Mouse (Mus musculus): ENCODE data around the gene Tigd2. TPM values are rescaled to one million over a fixed set of nuclear protein-coding genes. Genes with fewer than 3 reads are reported as not detected.

Gene Tigd2
- polyA plus RNA-seq (2015; fragmentation: Nextera tagmentation; extraction: Ambion mirVana): 3.5 and 4.3 TPM in 2 replicates

- ATAC-seq (ENCODE audit: low read depth) (peak; percentile 94), DNase-seq (peak; percentile 68)
- under 1% methylated on average over 62 of the region's 62 CpGs for WGBS (ENCODE audit: insufficient replicate concordance)
- H3K9ac ChIP-seq: peak within 1 kb of the TSS; percentile 85
- H3K9me3 ChIP-seq (replicated peaks): no peaks in the 10 kb centered on the region
- H3K4me3 ChIP-seq (replicated peaks): peak within 1 kb of the TSS; percentile 79
- H3K4me1 ChIP-seq (replicated peaks): peaks cover 7% of the 10 kb centered on the region; the same call in 1 of the 2 replicates
- H3K27ac ChIP-seq: peak within 1 kb of the TSS; percentile 68
- H3K36me3 ChIP-seq: no peaks in the 10 kb centered on the region
- H3K27me3 ChIP-seq: no peaks in the 10 kb centered on the region
- peak within 1 kb of the TSS; percentile 80 for H3K4me2 ChIP-seq
Measured at GRCm38 (mm10) chr6:59208685-59209298, at the start of gene Tigd2. Tigd2 (plus strand) TSS chr6:59208870.

- Histone ChIP-seq H3K4me2 (no peak overlapping the region), H3K27me3 (no peaks in the 10 kb centered on the region), H3K9me3 (replicated peaks) (no peaks in the 10 kb centered on the region), H3K4me3 (replicated peaks) (no peak overlapping the region), H3K27ac (no peak overlapping the region), H3K9ac (no peak overlapping the region), H3K36me3 (no peaks in the 10 kb centered on the region), H3K4me1 (replicated peaks) (no peaks in the 10 kb centered on the region)
- DNase-seq: no peak
- WGBS (ENCODE audit: insufficient replicate concordance): 66% methylated on average over 4 of the region's 4 CpGs
- no peak for ATAC-seq (ENCODE audit: low read depth)
Measured at GRCm38 (mm10) chr6:59161801-59162478, 46.7 kb upstream of the Tigd2 start.

- no peaks in the 10 kb centered on the region for H3K36me3 ChIP-seq
- no peaks in the 10 kb centered on the region for H3K27me3 ChIP-seq
- H3K4me2 ChIP-seq: no peak overlapping the region
- no peak for DNase-seq
- no peak for ATAC-seq (ENCODE audit: low read depth)
- no peak overlapping the region for H3K27ac ChIP-seq
- 62% methylated on average over 2 of the region's 2 CpGs for WGBS (ENCODE audit: insufficient replicate concordance)
- no peak overlapping the region for H3K4me3 ChIP-seq (replicated peaks)
- H3K4me1 ChIP-seq (replicated peaks): no peaks in the 10 kb centered on the region
- H3K9ac ChIP-seq: no peak overlapping the region
- H3K9me3 ChIP-seq (replicated peaks): no peaks in the 10 kb centered on the region
Measured at GRCm38 (mm10) chr6:59162887-59163286, 45.8 kb upstream of the Tigd2 start.

GRCm38 (mm10) chr6:59163407-59163806, 45.3 kb upstream of the Tigd2 start:
- no peak overlapping the region for H3K9ac ChIP-seq
- no peaks in the 10 kb centered on the region for H3K9me3 ChIP-seq (replicated peaks)
- no peaks in the 10 kb centered on the region for H3K4me1 ChIP-seq (replicated peaks)
- no peak overlapping the region for H3K27ac ChIP-seq
- no peaks in the 10 kb centered on the region for H3K36me3 ChIP-seq
- H3K27me3 ChIP-seq: no peaks in the 10 kb centered on the region
- no peak for DNase-seq
- H3K4me3 ChIP-seq (replicated peaks): no peak overlapping the region
- no peak for ATAC-seq (ENCODE audit: low read depth)
- 43% methylated on average over 3 of the region's 3 CpGs for WGBS (ENCODE audit: insufficient replicate concordance)
- H3K4me2 ChIP-seq: no peak overlapping the region

- no peaks in the 10 kb centered on the region for H3K36me3 ChIP-seq
- H3K27ac ChIP-seq: no peak overlapping the region
- H3K9ac ChIP-seq: no peak overlapping the region
- no peak overlapping the region for H3K4me3 ChIP-seq (replicated peaks)
- no peak overlapping the region for H3K4me2 ChIP-seq
- no peaks in the 10 kb centered on the region for H3K4me1 ChIP-seq (replicated peaks)
- ATAC-seq (ENCODE audit: low read depth) (no peak), DNase-seq (no peak)
- 32% methylated on average over 2 of the region's 2 CpGs for WGBS (ENCODE audit: insufficient replicate concordance)
- H3K27me3 ChIP-seq: no peaks in the 10 kb centered on the region
- H3K9me3 ChIP-seq (replicated peaks): no peaks in the 10 kb centered on the region
Measured at GRCm38 (mm10) chr6:59168939-59169338, 39.7 kb upstream of the Tigd2 start.

GRCm38 (mm10) chr6:59171230-59171629, 37.4 kb upstream of the Tigd2 start:
- no peak for ATAC-seq (ENCODE audit: low read depth)
- 47% methylated on average over 3 of the region's 3 CpGs for WGBS (ENCODE audit: insufficient replicate concordance)
- H3K9me3 ChIP-seq (replicated peaks): no peaks in the 10 kb centered on the region

GRCm38 (mm10) chr6:59173940-59174339, 34.7 kb upstream of the Tigd2 start:
- Histone ChIP-seq H3K36me3 (no peaks in the 10 kb centered on the region), H3K9ac (no peak overlapping the region), H3K27me3 (no peaks in the 10 kb centered on the region), H3K4me2 (no peak overlapping the region), H3K27ac (no peak overlapping the region), H3K4me3 (replicated peaks) (no peak overlapping the region), H3K9me3 (replicated peaks) (no peaks in the 10 kb centered on the region), H3K4me1 (replicated peaks) (no peaks in the 10 kb centered on the region)
- ATAC-seq (ENCODE audit: low read depth) (no peak), DNase-seq (no peak)
- WGBS (ENCODE audit: insufficient replicate concordance): 32% methylated on average over 1 of the region's 1 CpGs

More at GRCm38 (mm10) chr6:59171230-59171629, 37.4 kb upstream of the Tigd2 start:
- Histone ChIP-seq H3K27me3 (no peaks in the 10 kb centered on the region), H3K27ac (no peak overlapping the region), H3K4me2 (no peak overlapping the region), H3K9ac (no peak overlapping the region), H3K4me3 (replicated peaks) (no peak overlapping the region), H3K4me1 (replicated peaks) (no peaks in the 10 kb centered on the region), H3K36me3 (no peaks in the 10 kb centered on the region)
- DNase-seq: no peak

- no peak for DNase-seq
- 70% methylated on average over 3 of the region's 3 CpGs for WGBS (ENCODE audit: insufficient replicate concordance)
- ATAC-seq (ENCODE audit: low read depth): no peak
Measured at GRCm38 (mm10) chr6:59178051-59178450, 30.6 kb upstream of the Tigd2 start.

GRCm38 (mm10) chr6:59180376-59180996, 28.2 kb upstream of the Tigd2 start:
- H3K4me2 ChIP-seq: no peak overlapping the region
- no peaks in the 10 kb centered on the region for H3K9me3 ChIP-seq (replicated peaks)
- ATAC-seq (ENCODE audit: low read depth) (no peak), DNase-seq (peak; percentile 2)
- H3K27ac ChIP-seq: no peak overlapping the region
- no peaks in the 10 kb centered on the region for H3K4me1 ChIP-seq (replicated peaks)
- H3K27me3 ChIP-seq: no peaks in the 10 kb centered on the region
- 35% methylated on average over 7 of the region's 7 CpGs for WGBS (ENCODE audit: insufficient replicate concordance)
- no peaks in the 10 kb centered on the region for H3K36me3 ChIP-seq
- no peak overlapping the region for H3K9ac ChIP-seq
- no peak overlapping the region for H3K4me3 ChIP-seq (replicated peaks)

More at GRCm38 (mm10) chr6:59178051-59178450, 30.6 kb upstream of the Tigd2 start:
- Histone ChIP-seq H3K4me2 (no peak overlapping the region), H3K4me1 (replicated peaks) (no peaks in the 10 kb centered on the region), H3K9ac (no peak overlapping the region), H3K9me3 (replicated peaks) (no peaks in the 10 kb centered on the region), H3K36me3 (no peaks in the 10 kb centered on the region), H3K27me3 (no peaks in the 10 kb centered on the region), H3K27ac (no peak overlapping the region), H3K4me3 (replicated peaks) (no peak overlapping the region)

GRCm38 (mm10) chr6:59185010-59185699, 23.5 kb upstream of the Tigd2 start:
- H3K4me1 ChIP-seq (replicated peaks): no peaks in the 10 kb centered on the region
- H3K27ac ChIP-seq: no peak overlapping the region
- H3K27me3 ChIP-seq: no peaks in the 10 kb centered on the region
- no peaks in the 10 kb centered on the region for H3K36me3 ChIP-seq
- ATAC-seq (ENCODE audit: low read depth): no peak
- H3K9me3 ChIP-seq (replicated peaks): no peaks in the 10 kb centered on the region
- no peak overlapping the region for H3K9ac ChIP-seq
- WGBS (ENCODE audit: insufficient replicate concordance): 18% methylated on average over 13 of the region's 13 CpGs
- no peak for DNase-seq
- no peak overlapping the region for H3K4me3 ChIP-seq (replicated peaks)
- H3K4me2 ChIP-seq: no peak overlapping the region

GRCm38 (mm10) chr6:59190006-59190405, 18.7 kb upstream of the Tigd2 start:
- H3K27me3 ChIP-seq: no peaks in the 10 kb centered on the region
- H3K4me3 ChIP-seq (replicated peaks): no peak overlapping the region
- 58% methylated on average over 1 of the region's 1 CpGs for WGBS (ENCODE audit: insufficient replicate concordance)
- H3K4me2 ChIP-seq: no peak overlapping the region
- H3K9ac ChIP-seq: no peak overlapping the region
- ATAC-seq (ENCODE audit: low read depth): no peak
- DNase-seq: no peak
- no peak overlapping the region for H3K27ac ChIP-seq
- no peaks in the 10 kb centered on the region for H3K4me1 ChIP-seq (replicated peaks)
- no peaks in the 10 kb centered on the region for H3K9me3 ChIP-seq (replicated peaks)
- H3K36me3 ChIP-seq: no peaks in the 10 kb centered on the region
